8 mouse cellular contexts compared by ENCODE assay signal in genomic region chr4:59034918-59035785, GRCm38 (mm10). TPM values are rescaled to one million over a fixed set of nuclear protein-coding genes. Genes with fewer than 3 reads are reported as not detected.
DNase-seq lines count a peak whose midpoint lies in the region; ATAC-seq and TF ChIP-seq lines count a peak whose summit lies in the region.

Gene Gng10 (plus strand): TSS chr4:59035088.

- peak within 1 kb of the TSS; percentile 58 for H3K4me3 ChIP-seq in layer of hippocampus, adult 2 months
- peak within 1 kb of the TSS; percentile 84 for H3K4me3 ChIP-seq in lung, embryonic 14.5 days (ENCODE audit: low read depth, low read length)
- peak within 1 kb of the TSS; percentile 86 for H3K4me3 ChIP-seq in thymus, adult 2 months (ENCODE audit: control insufficient read depth, insufficient read depth, low read length)

- peak; percentile 79 for DNase-seq in MN1 (ENCODE audit: low spot score)
- peak; percentile 59 for DNase-seq in cerebellum, adult 8-10 months
- DNase-seq in forelimb bud, embryonic 11.5 days (ENCODE audit: low read depth, low spot score): peak; percentile 25
- peak; percentile 68 to 79 for DNase-seq in heart, postnatal 36 days
- peak; percentile 59 to 62 for DNase-seq in layer of hippocampus, adult 2 months (ENCODE audit: low spot score in 2 of 2)
- DNase-seq in lung, embryonic 14.5 days: peak; percentile 78
- DNase-seq in thymus, adult 2 months: peak; percentile 74

- 10% methylated on average over 76 of the region's 76 CpGs for WGBS in lung, embryonic 14.5 days
- 12% methylated on average over 76 of the region's 76 CpGs for WGBS in thymus, adult 2 months

- intact Hi-C loops in heart, postnatal 36 days (cut with DNase I): loop anchor here (2.0 kb wide), 1 partner anchor 32 kb away; the partner anchor contains the start of gene Gm20503

- peak; percentile 44; the same call in 1 of the 2 replicates for TF ChIP-seq POLR2A in thymus, adult 2 months (IDR thresholded peaks at IDR 0.05; ENCODE audit: control insufficient read depth, extremely low read depth, insufficient read depth, low read length, poor library complexity)

- peak; percentile 44 for TF ChIP-seq CTCF in layer of hippocampus, adult 2 months (conservative IDR thresholded peaks at IDR 0.05)
- TF ChIP-seq CTCF in lung, embryonic 14.5 days (IDR thresholded peaks at IDR 0.05; ENCODE audit: low read depth): no peak
- TF ChIP-seq CTCF in thymus, adult 2 months (IDR thresholded peaks at IDR 0.05; ENCODE audit: borderline replicate concordance, control insufficient read depth, extremely low read depth, insufficient read depth, low read length, poor library complexity): peak; percentile 41; the same call in 1 of the 2 replicates

- H3K27me3 ChIP-seq in lung, embryonic 14.5 days (ENCODE audit: insufficient read depth, low read length): no peaks in the 10 kb centered on the region
- H3K27me3 ChIP-seq in thymus, adult 2 months (ENCODE audit: control insufficient read depth, insufficient read depth, low read length): no peaks in the 10 kb centered on the region

- peak within 1 kb of the TSS; percentile 85 for H3K9ac ChIP-seq in lung, embryonic 14.5 days

- H3K9me3 ChIP-seq in lung, embryonic 14.5 days (ENCODE audit: low read depth, low read length): no peaks in the 10 kb centered on the region

- H3K4me1 ChIP-seq in lung, embryonic 14.5 days (ENCODE audit: insufficient read depth): 0 out of 2 replicates have a peak, but pooled peaks cover 4% of the 10 kb centered on the region
- peaks cover 12% of the 10 kb centered on the region for H3K4me1 ChIP-seq in thymus, adult 2 months (replicated peaks; ENCODE audit: control insufficient read depth, insufficient read depth, low read length)

- ATAC-seq in lung, embryonic 14.5 days (ENCODE audit: insufficient read depth): peak; percentile 89
- ATAC-seq in neutrophil, adult 5-6 weeks (ENCODE audit: extremely low read depth, insufficient number of reproducible peaks, low FRiP score, poor library complexity, severe bottlenecking): peak; percentile 47

- H3K27ac ChIP-seq in layer of hippocampus, adult 2 months: peak within 1 kb of the TSS; percentile 97
- peak within 1 kb of the TSS; percentile 60 for H3K27ac ChIP-seq in lung, embryonic 14.5 days (ENCODE audit: low read depth)
- H3K27ac ChIP-seq in thymus, adult 2 months (ENCODE audit: control insufficient read depth, insufficient read depth, low read length): no peak within 1 kb of the TSS

- peak within 1 kb of the TSS; percentile 74 for H3K4me2 ChIP-seq in lung, embryonic 14.5 days

- H3K36me3 ChIP-seq in lung, embryonic 14.5 days (ENCODE audit: insufficient read depth): peaks cover 4% of the 10 kb centered on the region; the same call in 1 of the 2 replicates
- H3K36me3 ChIP-seq in thymus, adult 2 months (ENCODE audit: control insufficient read depth, insufficient read depth, low read length): no peaks in the 10 kb centered on the region

RNA-seq across cellular contexts. Expression of gene Gng10, which starts in this region (rescaled TPM):
- total RNA-seq in heart, postnatal 36 days (2021): 10 to 100 TPM; 16.6 to 17.0 TPM
- 10 to 100 TPM; 91.0 to 93.5 TPM for total RNA-seq in layer of hippocampus, adult 2 months (2021)
- polyA plus RNA-seq in lung, embryonic 14.5 days (2014; fragmentation: Nextera tagmentation; extraction: Ambion mirVana): 123 and 137 TPM in 2 replicates
- 48.6 and 51.3 TPM in 2 replicates for total RNA-seq in neutrophil, adult 5-6 weeks (2017)
- 22.8 and 32.7 TPM in 2 replicates for polyA plus RNA-seq in thymus, adult 2 months (2012; rRNA removed)

Comparison
In these comparisons a context has a peak if more than half of its experiments do, and no peak if none do; other contexts are left out.
1. DNase-seq: peak in every context shown above with its lines; median percentile 79 in MN1; 78 in lung, embryonic 14.5 days; 74 in thymus, adult 2 months; 74 in heart, postnatal 36 days; 60 in layer of hippocampus, adult 2 months; 59 in cerebellum, adult 8-10 months; 25 in forelimb bud, embryonic 11.5 days.